Mouse (Mus musculus) MEL (cell line): ENCODE measurements around the gene Ranbp10.

Experiments
- CTCF ChIP-seq, 3 experiments: IDR thresholded peaks in 2 of 3; conservative IDR thresholded peaks in 1 of 3; 2 replicates each; pipeline ENCODE4 v1.5.1; 2011 to 2012; ENCODE audit warnings: low read length in 3 of 3, low read depth in 2 of 3, mild to moderate bottlenecking in 2 of 3, improper control_type of control experiment in 1 of 3, inconsistent platforms in 1 of 3, mixed read lengths in 1 of 3, moderate library complexity in 1 of 3; ENCODE audit not compliant: control insufficient read depth in 1 of 3, insufficient read depth in 1 of 3, poor library complexity in 1 of 3, severe bottlenecking in 1 of 3
- EP300 ChIP-seq, 2 experiments: IDR thresholded peaks; 2 replicates each; pipeline ENCODE4 v1.6.1; 2011; ENCODE audit warnings: improper control_type of control experiment in 2 of 2, low read length in 2 of 2, low read depth in 1 of 2, mild to moderate bottlenecking in 1 of 2
- MYC ChIP-seq: IDR thresholded peaks from 2 replicates; pipeline ENCODE4 v1.6.1; 2011; ENCODE audit warnings: low read depth, mild to moderate bottlenecking, low read length, improper control_type of control experiment, moderate library complexity
- POLR2A ChIP-seq, 2 experiments: IDR thresholded peaks; 2 replicates each; pipeline ENCODE4 v1.6.1; 2011 to 2012; ENCODE audit warnings: low read length in 2 of 2, mild to moderate bottlenecking in 2 of 2, control low read depth in 1 of 2, improper control_type of control experiment in 1 of 2, low read depth in 1 of 2, moderate library complexity in 1 of 2; ENCODE audit not compliant: control insufficient read depth in 1 of 2, insufficient read depth in 1 of 2, poor library complexity in 1 of 2
- POLR2AphosphoS5 ChIP-seq: IDR thresholded peaks from 2 replicates; pipeline ENCODE4 v1.6.1; 2012; ENCODE audit warnings: low read depth, borderline replicate concordance, mild to moderate bottlenecking, inconsistent platforms, low read length, moderate library complexity, mixed read lengths
- RCOR1 ChIP-seq: IDR thresholded peaks from 2 replicates; pipeline ENCODE4 v1.6.1; 2012; ENCODE audit warnings: low read depth, mild to moderate bottlenecking, inconsistent platforms, low read length, improper control_type of control experiment
- TAL1 ChIP-seq: IDR thresholded peaks from 2 replicates; pipeline ENCODE4 v1.6.1; 2012; ENCODE audit warnings: mild to moderate bottlenecking, inconsistent platforms, low read length, moderate library complexity, mixed read lengths
- UBTF ChIP-seq: IDR thresholded peaks from 2 replicates; pipeline ENCODE4 v1.6.1; 2012; ENCODE audit warnings: low read depth, mild to moderate bottlenecking, inconsistent platforms, low read length, improper control_type of control experiment, moderate library complexity, borderline replicate concordance; ENCODE audit not compliant: insufficient read depth
- USF1 ChIP-seq: IDR thresholded peaks from 2 replicates; pipeline ENCODE4 v1.6.1; 2014; ENCODE audit warnings: low read depth, mild to moderate bottlenecking, inconsistent platforms, low read length, improper control_type of control experiment, moderate library complexity
- ZC3H11A ChIP-seq: IDR thresholded peaks from 2 replicates; pipeline ENCODE4 v1.6.1; 2012; ENCODE audit warnings: low read depth, mild to moderate bottlenecking, inconsistent platforms, low read length, improper control_type of control experiment

GRCm38 (mm10) chr8:105850611-105851010 lies 23.5 kb upstream of the Ranbp10 start:
- TF ChIP-seq RCOR1 (no peak), CTCF (IDR thresholded peaks at IDR 0.05 in 2 of 3, conservative IDR thresholded peaks at IDR 0.05 in 1 of 3; ENCODE audit: control insufficient read depth in 1 of 3, insufficient read depth in 1 of 3, low read depth in 2 of 3, low read length in 3 of 3, poor library complexity in 1 of 3, severe bottlenecking in 1 of 3) (no peak), EP300 (IDR thresholded peaks at IDR 0.05; ENCODE audit: low read depth in 1 of 2, low read length in 2 of 2) (no peak), POLR2A (IDR thresholded peaks at IDR 0.05; ENCODE audit: control insufficient read depth in 1 of 2, insufficient read depth in 1 of 2, low read depth in 1 of 2, low read length in 2 of 2, poor library complexity in 1 of 2) (no peak), MYC (no peak), POLR2AphosphoS5 (no peak), UBTF (no peak), ZC3H11A (no peak), USF1 (no peak), TAL1 (no peak)
